ENCODE assay signal across 8 mouse cellular contexts in genomic region chr11:96867149-96867548, GRCm38 (mm10). TPM values are rescaled to one million over a fixed set of nuclear protein-coding genes. Genes with fewer than 3 reads are reported as not detected.
DNase-seq lines count a peak whose midpoint lies in the region; ATAC-seq lines count a peak whose summit lies in the region.

No protein-coding gene starts in this region.

- intact Hi-C loops in heart, postnatal 25 days (cut with DNase I): loop anchor here (1.0 to 10.0 kb wide), 5 partner anchors 43 to 312 kb away; no protein-coding TSS in a partner anchor

- peak; percentile 72 for ATAC-seq in erythroblast, adult 5-6 weeks (replicated peaks; ENCODE audit: low FRiP score, poor library complexity, severe bottlenecking)

- peak; percentile 65 for DNase-seq in heart, adult 8-10 months (ENCODE audit: low spot score)
- no peak for DNase-seq in heart, postnatal 25 days (ENCODE audit: low spot score)
- DNase-seq in brain, adult 2 months (ENCODE audit: low read depth, low spot score): peak; percentile 83
- peak; percentile 80 for DNase-seq in heart, postnatal 4 days
- DNase-seq in layer of hippocampus, adult 9-11 months: peak; percentile 53
- DNase-seq in mesoderm, embryonic 11.5 days (ENCODE audit: low read depth, low spot score): peak; percentile 89
- DNase-seq in spleen, adult 12 weeks (ENCODE audit: low spot score): peak; percentile 32

RNA-seq across cellular contexts. Expression of gene Copz2, which starts 17.5 kb away (rescaled TPM):
- 10 to 100 TPM; 36.0 to 43.5 (median 41.1) TPM for total RNA-seq in heart, adult 8-10 months (2022)
- total RNA-seq in heart, postnatal 25 days (2021): 10 to 100 TPM; 33.4 to 37.5 TPM
- not detected in 2 replicates for total RNA-seq in erythroblast, adult 5-6 weeks (2015; ENCODE audit: low replicate concordance)
- not detected in 2 replicates for total RNA-seq in erythroblast, adult 5-6 weeks (2017; ENCODE audit: low replicate concordance)
- total RNA-seq in heart, postnatal 4 days (2021): 10 to 100 TPM; 51.2 to 52.7 TPM

RNA-seq across cellular contexts. Expression of gene Nfe2l1, which starts 37.4 kb away (rescaled TPM):
- total RNA-seq in heart, adult 8-10 months (2022): 100 to 1,000 TPM; 462 to 530 (median 477) TPM
- total RNA-seq in heart, postnatal 25 days (2021): 100 to 1,000 TPM; 346 to 370 TPM
- 27.0 and 27.1 TPM in 2 replicates for total RNA-seq in erythroblast, adult 5-6 weeks (2015; ENCODE audit: low replicate concordance)
- 26.5 and 32.5 TPM in 2 replicates for total RNA-seq in erythroblast, adult 5-6 weeks (2017; ENCODE audit: low replicate concordance)
- 100 to 1,000 TPM; 200 to 203 TPM for total RNA-seq in heart, postnatal 4 days (2021)

RNA-seq across cellular contexts. Expression of gene Cdk5rap3, which starts 49.1 kb away (rescaled TPM):
- total RNA-seq in heart, adult 8-10 months (2022): 10 to 100 TPM; 20.4 to 25.7 (median 22.7) TPM
- 10 to 100 TPM; 21.6 to 23.2 TPM for total RNA-seq in heart, postnatal 25 days (2021)
- 6.1 and 8.6 TPM in 2 replicates for total RNA-seq in erythroblast, adult 5-6 weeks (2015; ENCODE audit: low replicate concordance)
- 6.8 and 17.3 TPM in 2 replicates for total RNA-seq in erythroblast, adult 5-6 weeks (2017; ENCODE audit: low replicate concordance)
- 10 to 100 TPM; 34.6 to 35.6 TPM for total RNA-seq in heart, postnatal 4 days (2021)

Comparison
In these comparisons a context has a peak if more than half of its experiments do, and no peak if none do; other contexts are left out.
1. RNA of gene Copz2, which starts 17.5 kb away (total RNA-seq): 51.2 to 52.7 TPM in heart, postnatal 4 days, 36.0 to 43.5 TPM in heart, adult 8-10 months and 33.4 to 37.5 TPM in heart, postnatal 25 days; not detected in erythroblast, adult 5-6 weeks; every median in the first group is over 10 times any median in the second.
2. RNA of gene Nfe2l1, which starts 37.4 kb away (total RNA-seq): 462 to 530 TPM in heart, adult 8-10 months, 346 to 370 TPM in heart, postnatal 25 days and 200 to 203 TPM in heart, postnatal 4 days; 26.5 to 32.5 TPM in erythroblast, adult 5-6 weeks; every median in the first group is over 4 times any median in the second.